Mouse (Mus musculus) left cerebral cortex, adult 11 months (tissue): ENCODE measurements around the gene Hoxa11.

ENCODE experiments used
- DNase-seq: peaks from one replicate; pipeline ENCODE4 v3.0.0; 2022; ENCODE audit warnings: low spot score

The Hoxa11 gene

DNA sequence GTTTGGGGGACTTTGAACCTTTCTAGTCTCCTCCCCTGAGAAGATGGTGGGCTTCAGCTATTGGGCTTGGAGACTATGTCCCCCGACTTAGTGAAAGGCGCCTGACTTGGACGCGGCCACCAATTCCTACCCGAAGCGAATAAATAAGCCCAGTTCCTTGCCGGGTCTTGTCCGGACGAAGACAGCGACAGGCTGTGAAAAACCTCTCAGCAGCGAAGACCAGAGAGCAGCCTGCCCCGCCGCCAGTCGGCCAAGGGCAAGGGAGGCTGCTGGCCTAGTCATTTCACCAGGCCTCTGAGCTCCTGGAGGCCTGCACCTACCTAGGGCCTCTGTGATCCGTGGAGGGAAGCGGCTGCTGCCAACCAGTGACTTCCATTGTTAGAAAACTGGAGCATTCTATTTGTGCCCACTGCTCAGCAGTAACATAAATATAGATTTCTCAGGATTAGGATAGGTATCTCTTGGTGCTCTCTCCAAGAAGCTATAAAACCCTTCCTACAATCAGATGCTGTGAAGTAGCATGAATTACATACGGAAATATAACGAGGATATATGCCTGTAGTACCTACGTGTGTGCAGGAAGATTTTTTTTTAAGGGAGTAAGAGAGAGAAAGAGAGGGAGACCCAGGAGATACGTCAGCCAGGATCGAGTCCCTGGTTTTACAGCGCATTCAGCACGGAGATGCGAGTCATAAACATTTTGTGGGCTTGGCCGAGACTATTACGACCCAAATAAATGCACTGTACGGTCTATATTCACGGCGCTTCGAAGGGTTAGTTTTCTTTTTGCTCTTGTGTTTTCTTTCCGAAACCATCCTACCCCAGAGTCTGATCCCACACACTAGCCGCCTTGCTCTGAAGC lies 25.4 kb downstream of the Hoxa11 start:
- no peak for DNase-seq

DNA sequence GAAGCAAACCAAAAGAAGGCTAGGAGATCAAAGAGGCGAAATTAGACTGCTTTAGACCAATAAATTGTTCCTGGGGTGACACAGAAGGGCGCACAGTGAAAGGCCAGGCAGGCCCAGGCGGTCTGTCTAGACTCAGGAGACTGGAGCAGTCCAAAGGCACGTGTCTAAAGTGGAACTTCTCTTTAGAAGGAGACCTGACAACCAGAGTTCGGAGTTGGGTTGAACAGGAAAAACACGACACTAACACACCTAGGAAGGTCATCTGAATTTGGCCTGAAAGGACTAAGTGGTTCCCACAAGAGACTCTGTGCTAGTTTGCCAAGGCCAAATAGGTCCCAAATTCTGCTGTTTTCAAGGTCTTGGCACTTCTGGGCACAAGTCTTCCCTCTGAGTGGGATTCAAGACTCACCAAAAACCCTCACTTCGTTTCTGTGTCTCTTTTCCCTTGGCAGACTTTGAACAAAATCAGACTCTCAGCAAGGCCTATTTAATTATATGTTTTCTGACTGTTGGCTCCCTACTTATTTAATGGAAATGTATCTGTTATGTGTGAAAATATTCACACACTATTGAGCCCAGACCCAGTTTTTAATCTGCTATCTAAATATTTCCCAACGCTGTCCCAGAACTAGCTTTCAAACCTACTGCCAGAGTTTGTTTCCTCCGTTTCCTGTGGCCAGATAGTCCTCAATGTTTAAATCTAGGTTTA lies 26.2 kb downstream of the Hoxa11 start:
- no peak for DNase-seq

DNA sequence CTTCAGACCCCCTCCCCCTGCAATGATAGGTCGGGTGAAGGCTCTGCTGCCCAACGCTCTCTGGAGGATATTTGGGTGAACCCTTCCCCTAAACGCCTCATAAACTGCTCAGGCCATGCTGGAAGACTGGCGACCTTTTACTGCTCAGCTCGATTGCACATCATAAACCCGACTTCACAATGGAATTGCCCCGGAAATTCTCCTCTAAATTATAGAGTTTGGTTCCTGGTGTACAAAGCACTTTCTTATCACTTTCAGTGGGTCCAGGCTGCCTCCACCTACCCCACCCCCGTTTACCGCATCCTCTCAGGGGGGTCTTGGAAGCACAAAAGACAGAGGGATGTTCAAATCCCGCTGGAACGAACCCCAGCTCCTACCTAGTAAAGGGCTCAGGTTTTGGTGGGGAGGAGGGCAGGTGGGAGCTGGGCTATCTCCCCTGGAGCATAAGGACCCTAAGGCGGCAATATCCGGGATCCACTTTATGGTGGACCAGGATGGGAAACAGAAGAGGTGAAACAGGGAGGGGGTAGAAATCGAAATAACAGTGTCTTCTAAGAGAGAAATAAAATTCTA lies 26.9 kb downstream of the Hoxa11 start:
- DNase-seq: no peak

DNA sequence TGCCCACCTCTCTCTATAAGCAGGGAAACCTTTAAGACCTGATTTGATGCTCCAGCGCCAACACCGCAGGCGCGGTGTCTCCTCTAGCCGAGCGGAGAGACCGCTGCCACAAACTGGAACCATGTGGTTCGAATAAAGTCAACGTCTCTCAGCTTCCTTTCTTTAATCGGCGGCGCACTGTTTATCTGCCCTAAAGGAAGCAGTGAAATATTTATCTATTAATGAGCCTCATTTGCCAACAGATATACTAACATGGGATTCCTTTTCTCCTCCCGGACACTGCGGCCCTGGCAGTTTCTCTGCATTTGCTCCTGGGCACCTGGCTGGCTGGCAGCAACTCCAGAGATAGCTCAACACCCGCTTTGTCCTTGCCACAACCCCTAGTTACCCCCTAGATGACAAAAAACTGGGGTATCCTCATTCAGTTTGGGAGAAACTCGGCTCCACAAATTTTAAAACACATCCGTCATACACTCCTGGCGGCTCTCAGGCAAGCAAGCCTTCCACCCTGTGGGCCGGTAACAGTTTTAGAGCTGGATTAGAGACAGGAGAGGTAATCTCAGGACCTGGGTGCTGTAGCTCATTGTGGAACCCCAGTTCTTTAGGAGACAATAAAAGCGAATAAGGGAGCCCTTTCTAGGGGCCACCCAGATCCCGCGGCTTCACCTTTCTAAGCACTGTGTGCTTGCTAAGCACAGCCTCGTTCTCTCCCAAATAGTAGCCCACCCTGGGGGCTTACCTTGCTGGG lies 27.5 kb downstream of the Hoxa11 start:
- DNase-seq: no peak

DNA sequence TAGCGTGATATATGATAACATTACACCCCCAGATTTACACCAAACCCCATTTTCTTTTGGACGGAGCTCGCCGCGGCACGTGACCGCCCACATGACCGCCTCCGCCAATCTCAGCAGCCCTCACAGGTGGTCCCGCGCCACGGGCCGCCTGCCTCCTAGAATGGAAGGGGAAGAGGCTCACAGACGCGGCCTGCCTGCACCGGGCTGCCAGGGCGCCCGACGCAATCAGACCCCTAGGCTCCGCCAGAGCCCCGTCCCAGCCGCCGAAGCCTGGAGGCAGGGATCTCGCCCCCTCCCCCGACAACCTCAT lies 28.2 kb downstream of the Hoxa11 start:
- DNase-seq: no peak

DNA sequence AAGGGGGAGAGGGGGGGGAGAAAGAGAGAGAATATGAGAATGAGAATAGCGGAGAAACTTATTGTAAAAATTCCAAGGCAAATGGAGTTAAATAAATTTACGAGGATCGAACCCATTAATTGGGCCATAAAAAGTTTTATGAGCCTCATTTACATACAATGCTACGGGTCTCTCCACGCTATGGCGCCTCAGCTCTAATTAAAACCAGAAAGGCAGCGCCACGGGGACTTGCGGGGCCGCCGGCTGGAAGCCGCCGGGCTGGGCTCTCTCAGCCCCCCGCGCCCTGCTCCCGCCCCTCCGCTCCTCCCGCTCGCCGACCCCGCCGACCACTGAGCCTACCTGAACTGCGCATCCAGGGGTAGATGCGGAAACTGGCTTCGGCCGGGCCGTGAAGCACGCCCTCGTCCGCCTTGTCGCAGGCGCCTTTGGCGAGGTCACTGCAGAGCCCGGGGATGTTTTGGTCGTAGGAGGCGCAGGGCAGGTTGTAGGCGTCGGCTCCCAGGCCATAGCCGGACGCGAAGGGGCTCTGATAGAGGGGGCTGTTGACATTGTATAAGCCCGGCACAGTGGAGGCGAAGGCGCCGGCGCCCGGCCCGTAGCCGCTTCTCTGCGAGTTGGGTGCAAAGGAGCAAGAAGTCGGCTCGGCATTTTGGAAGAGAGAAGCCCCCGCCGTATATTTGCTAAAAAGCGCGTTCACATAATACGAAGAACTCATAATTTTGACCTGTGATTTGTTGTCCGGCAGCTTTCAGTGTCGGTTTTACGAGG lies 28.7 kb downstream of the Hoxa11 start:
- DNase-seq: no peak

DNA sequence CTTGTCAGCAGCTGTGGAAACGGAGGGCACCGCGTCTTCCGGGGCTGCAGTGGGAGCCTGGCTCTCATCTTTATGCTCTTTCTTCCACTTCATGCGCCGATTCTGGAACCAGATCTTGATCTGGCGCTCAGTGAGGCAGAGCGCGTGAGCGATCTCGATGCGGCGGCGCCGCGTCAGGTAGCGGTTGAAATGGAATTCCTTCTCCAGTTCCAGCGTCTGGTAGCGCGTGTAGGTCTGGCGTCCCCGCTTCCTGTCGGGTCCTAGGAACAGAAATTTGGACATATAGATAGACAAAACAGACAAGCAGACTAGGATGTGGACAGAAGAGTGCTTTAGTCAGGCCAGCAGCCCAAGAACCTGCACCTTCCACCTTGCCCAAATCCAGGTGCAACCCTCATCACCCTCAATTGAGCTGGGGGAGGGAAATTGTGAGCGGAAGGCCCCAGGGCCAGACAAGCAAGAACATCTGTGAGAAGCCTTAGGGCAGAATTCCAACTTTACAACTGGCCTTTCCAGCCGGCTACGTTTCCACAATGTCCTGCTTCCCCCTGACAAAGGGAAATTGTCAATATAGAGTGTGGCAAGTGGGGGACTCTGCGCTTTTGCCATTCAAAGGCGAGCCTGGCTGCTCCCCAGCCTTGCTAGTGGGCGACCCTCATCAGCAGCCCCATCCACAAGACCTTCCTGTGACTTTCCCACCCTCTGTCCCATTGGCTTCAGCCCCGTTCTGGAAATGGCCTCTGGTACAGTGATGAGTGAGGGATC lies 29.7 kb downstream of the Hoxa11 start:
- no peak for DNase-seq

DNA sequence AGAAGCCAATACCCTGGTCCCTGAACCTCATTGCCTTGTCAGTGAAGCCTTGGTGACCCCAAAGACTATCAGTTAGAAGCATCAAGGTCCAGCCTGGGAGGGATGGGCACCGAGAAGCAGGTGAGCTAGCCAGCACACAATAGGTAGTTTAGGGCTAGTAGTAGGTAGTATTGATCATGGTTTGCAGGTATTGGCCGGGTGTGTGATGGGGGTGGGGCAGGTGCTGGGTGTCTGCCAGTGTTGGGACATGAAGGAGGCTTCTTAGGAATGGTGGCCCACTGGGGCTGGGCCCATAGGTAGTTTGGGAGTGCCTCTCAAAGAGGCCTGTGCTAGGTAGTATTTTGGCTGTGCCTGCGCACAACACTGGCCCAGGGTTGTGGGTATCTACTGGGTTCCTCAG lies 30.5 kb downstream of the Hoxa11 start:
- DNase-seq: no peak

DNA sequence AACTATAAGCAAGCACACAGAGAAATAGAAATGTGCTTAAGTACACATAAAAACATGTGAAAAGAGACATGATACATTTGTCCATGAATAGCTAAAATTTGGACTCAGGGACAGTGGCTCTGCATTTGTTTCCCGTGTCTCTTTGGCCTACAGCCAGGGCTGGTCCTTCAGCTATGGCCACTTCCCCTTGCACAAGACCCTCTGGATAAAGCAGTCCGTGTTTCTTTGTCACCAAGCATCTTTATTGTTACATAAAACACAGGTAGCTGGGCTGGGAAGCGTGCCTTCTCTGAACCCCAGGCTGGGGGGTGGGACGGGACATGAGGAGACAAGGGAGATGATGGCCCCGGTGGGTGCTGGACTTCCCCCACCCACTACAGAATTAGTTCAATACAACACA lies 31.3 kb downstream of the Hoxa11 start:
- no peak for DNase-seq

DNA sequence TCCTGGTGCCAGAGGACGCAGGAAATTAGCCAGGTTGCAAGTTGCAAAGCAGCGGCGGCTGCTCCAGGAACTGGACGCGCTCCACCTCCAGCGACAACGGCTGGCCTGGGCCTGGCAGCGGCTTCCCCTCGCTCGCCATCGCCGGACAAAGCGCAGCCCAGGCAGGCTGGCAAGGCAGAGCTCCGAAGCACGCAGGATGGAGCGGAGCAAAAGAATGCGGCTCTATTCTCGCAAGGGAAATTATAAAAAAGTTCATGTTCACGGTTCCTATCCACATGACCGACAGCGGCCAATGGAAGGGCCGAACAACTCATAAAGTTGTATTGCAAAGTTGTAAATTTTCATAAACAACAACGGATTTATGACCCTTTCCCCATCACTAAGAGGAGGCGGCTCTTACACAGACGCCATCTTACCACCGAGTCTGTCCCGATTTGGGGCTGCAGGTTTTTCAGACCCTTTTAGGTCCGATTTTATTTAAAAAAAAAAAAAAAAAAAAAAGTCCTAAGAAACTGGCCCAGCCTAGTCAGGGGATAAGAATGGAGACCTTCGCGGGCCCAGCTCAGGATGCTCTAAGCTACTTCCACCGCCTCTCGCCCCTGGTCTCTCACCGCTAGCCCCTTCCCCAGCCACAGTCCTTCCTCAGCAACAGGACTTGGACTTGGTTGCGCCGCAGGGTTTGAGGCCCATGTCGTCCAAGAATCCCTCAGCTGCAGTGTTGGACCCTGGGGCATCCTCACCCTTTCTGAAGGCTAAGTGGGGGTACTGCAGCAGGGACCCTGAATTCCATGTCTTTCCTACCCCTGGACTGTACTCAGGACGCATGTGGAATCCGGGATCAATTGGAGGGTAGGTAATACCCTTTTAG lies 32.3 kb downstream of the Hoxa11 start, which contains the start of the genes Hoxa3 and Gm28308:
Gene Hoxa3, minus strand, starts transcription at position 218 of the 868 bp plus-strand sequence.
Gene Gm28308, minus strand, starts transcription at position 221 of the 868 bp plus-strand sequence.
- DNase-seq: no peak

DNA sequence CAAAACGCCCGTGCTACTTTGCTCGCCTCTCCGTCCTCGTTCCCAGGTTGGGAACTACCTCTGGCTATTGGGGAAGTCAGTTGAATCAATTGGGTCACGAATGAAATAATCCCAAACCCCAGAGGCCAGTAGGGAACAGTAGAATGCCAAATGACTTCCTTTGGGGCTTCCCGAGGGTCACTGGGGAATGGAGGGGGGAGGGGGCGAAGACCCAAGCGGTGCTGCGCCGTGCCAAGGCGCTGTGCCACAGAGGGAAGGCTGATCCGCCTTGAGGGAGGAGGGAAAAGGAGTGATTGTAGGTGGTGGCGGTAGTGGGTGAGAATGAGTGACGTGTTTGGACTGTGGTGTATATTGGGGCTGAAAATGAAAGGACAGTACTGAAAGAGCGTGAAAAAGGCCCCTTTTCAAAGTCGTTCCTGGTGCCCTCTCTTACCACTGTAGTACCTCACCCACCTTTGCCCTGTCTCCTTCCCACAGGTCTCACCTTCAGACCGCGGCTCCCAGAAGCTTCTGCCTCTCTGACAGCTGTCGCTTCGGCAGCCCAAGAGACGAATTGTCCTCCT lies 33.0 kb downstream of the Hoxa11 start:
- DNase-seq: no peak

DNA sequence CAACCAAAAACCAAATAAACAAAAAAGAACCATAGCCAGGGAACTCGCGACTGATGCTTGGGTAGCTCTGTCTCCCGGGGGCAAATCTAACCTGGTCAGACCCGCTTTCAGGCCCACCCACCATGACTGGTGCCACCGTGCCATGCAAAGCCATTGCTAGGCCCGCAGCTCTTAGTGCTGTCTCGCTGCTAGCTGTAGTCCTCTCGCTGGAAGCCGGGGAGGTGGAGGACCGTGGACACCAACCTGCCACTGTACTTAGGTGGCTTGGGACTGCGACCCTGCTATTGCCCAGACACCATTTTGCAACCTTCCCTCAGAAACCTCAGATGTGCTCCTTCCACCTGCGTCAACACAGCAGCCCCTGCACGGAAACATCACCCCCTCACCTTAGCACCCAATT lies 33.6 kb downstream of the Hoxa11 start:
- DNase-seq: no peak

DNA sequence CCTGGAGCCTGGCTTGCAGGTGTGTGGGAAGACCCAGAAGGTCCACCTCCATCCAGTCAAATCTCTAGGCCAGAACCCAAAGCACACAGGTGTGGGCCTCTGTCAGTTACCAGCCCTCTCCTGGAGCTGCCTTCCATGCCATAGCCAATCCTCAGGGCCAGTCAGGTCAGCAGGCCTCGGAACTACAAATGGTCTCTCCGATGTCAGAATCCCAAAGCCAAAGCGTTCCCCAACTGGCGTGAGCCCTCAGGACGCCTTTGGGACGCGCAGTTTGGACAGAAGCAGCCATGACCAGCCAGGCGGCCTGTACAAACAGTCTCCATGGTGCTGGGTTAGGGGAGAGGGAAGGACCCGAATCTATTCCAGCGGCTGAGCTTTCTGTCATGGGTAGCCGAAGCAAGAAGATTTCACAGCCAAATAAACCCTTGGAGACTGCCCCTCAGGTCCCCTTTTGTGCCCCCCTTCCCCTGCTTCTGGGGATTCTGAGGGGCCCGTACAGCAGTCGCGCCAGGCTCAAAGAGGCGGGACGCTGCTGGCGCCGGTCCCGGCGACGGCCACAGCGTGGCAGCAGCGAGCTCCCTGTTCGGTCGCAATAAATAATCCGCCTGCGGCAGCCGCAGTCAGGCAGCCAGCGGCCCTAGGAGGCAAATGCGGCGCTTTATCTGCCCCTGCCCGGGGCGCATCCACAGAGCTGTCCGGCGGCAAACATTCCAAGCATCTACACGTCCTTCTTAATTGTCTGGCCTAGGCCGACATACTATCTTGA lies 34.3 kb downstream of the Hoxa11 start:
- DNase-seq: no peak

DNA sequence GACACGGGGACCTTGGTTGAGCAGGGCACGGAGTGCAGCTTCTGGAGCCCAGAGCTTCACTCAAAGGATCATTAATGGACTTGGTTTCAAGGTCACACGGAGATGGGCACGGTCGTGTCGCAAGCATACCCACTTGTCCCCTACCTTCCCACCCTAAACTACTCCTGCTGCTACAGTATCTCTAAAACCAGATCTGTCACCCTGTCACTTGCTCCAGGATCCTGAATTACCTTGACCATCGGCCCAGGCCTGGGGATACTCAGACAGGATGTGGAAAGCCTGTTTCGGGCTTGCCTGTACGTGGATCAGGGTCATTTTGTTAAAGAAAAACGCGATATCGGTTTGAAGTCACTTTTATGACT lies 35.9 kb downstream of the Hoxa11 start:
- no peak for DNase-seq

DNA sequence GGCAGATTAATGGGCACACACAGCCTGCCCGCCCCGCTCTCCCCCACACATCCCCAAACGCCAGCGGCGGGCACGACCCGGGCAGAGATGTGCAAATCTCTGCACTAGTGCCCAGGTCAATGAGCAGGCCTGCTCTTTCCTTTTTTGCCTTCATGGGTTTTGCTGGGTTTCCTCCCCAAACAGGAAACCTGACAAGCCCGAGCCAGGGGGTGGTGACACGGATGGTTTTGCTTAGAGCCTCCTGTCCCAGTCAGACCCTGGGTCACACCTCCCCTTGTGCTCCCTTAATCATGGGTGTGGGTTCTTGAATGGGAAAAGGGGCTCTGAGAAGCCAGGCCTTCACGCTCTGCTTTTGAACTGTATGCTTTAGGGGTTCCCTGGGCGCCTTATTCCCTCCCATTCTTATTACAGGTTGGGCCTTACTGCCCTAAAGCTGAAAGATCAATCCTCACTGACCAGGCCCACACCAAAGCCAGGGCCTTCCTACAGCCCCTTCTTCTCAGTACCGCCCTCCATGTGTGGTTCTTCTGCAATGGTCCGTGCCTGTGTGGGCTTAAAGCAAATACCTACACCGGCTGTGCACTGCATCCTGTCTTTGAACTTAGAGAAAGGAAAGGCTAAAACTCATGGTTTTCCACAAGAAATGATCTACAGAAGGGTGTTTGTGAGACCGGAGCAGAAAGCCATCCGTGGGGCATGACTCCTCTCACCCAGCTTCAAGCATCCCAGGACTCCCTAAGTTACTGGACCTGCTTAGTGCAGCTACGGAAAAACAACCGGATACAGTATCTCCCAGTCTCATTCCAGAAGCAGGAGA lies 36.5 kb downstream of the Hoxa11 start:
- no peak for DNase-seq

DNA sequence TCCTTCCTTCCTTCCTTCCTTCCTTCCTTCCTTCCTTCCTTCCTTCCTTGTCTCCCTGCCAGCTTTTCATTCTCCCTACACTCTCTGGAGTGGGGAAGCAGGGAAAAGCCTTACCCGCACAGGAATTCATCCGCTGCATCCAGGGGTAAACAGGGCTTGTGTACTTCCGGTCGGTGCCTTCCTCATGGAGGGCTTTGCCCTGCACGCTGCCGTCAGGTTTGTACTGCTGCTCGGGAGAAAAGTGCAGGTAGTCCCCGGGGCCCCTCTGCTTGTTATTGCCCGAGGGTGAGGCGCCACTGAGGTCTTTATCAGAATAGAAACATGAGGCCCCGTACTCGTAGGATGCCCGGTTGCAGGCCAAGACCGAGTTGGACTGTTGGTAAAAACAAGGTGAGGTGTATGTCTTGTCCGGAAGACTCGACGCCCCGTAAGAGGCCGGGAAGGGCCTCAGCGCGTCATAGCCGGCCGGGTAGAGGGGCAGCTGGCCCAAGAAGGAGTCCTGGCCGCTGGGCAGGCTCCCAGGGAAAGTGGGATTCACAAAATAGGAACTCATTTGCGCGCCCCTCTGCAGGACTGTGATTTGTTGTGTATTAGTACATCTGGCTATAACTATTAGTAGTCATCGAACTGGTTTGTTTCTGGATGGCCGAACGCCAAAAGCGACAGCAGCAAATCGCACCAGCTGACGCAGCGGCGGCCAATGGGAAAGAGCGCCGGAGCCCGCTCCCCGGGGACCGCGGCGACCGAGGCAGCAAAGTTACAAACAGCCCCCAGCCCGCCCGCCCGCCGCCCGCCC lies 37.3 kb downstream of the Hoxa11 start, which contains the start of gene Hoxa6:
Gene Hoxa6, minus strand, starts transcription at position 651 of the 796 bp plus-strand sequence.
- DNase-seq: no peak

DNA sequence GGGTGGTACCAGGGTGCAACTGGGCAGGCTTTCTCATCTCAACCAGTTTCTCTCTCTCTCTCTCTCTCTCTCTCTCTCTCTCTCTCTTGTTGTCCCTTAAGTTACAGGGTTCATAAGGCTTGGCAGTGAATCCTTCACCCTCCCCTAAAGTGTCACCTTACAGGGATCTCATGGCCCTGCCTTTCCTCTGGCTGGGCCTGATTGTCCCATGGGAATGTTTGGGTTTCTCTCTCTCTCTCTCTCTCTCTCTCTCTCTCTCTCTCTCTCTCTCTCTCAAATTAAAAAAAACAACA lies 38.0 kb downstream of the Hoxa11 start:
- DNase-seq: no peak
